Mouse (Mus musculus): ENCODE data around the gene Tpbg.
"Not testable (repeated sequence)": the region's sequence is repeated elsewhere in the genome, so short reads cannot be mapped to it uniquely, and the experiment has no call there.

Tpbg gene

DNA sequence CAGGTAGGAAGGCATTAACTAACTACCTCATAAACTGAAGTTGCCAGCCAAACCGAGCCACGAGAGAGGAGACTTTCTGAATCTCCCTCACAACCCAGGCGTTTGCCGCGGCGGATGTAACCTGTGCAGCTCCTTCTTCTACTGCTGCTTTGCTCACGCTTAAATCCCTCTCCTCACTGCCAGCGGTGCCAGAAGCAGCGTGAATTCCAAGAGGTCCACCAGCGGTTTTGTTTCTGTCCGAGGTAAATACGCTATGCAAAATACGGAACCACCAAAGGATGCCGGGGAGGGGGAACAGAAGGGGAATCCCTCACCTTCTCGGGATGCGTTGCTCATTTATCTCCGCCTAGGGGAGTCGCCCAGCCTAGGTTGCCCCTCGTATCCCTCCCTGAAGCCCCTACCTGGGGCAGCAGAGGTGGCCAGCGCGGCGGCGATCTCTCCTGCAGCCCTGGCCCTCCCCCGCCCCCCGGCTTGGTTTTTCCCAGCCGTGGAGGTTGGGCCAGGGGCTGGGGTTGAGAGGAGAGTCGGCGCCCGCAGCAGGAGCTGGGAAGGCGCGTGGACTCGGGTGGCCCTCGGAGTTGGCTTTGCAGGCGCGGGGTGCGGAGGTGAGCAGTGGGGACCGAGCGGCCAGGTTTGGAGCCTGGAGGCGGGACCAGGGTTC is at the start of gene Tpbg:
TSS of gene Tpbg (plus strand) at position 30 of the 661 bp plus-strand sequence.
- in situ Hi-C loops (cut with MboI; ENCODE audit: unreplicated experiment in 2 of 2) = no loop called here

DNA sequence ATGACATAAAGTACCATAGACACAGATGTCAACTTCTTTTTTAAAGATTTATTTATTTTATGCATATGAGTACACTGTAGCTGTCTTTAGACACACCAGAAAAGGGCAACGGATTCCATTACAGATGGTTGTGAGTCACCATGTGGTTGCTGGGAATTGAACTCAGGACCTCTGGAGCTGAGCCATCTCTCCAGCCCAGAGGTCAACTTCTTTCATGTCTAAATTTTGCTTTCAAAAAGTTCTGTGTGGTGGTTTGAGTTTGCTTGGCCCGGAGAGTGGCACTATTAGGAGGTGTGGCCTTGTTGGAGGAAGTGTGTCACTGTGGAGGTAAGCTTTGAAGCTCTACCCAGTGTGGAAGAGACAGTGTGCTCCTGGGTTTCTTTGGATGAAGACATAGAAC is 40.2 kb upstream of the Tpbg start:
- in situ Hi-C loops (cut with MboI; ENCODE audit: unreplicated experiment in 2 of 2) = not testable (repeated sequence)

DNA sequence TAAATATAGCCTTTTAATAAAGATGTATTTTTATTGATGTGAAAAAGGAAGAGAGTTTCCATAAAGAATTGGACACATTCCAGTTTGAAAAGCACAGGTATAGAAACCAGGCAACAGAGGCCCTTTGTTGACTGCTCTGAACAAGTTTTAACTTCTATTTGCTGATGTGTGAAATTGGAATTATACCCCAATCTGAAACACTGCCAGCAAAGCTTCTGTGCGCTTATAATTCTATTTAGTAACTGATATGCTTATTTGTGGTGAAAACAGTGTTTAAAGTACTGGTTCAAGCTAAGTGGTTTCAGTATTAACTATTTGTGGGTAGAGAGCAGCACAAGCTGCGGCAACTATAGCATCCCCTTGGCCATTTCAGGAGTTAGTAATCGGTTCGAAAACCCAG is 39.6 kb upstream of the Tpbg start:
- in situ Hi-C loops (cut with MboI; ENCODE audit: unreplicated experiment in 2 of 2) = no loop called here

DNA sequence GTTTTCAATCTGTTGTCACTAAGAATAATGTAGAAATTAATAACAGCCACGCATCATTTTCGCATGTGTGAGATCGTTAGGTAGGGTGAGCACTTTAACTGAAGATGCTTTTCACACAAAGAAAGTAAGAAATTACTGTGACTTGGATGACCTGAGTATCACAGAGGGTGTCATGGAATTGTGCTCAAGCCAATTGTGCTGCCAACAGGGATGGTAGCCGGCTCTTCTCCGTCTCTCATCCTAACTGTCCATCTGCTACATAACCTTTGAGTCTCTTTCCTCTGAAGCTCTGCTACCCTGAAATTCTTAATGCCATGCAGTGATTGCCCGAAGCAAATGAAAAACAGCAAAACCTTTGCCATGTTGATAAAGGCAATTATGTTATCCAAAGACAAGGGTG is 35.8 kb upstream of the Tpbg start:
- in situ Hi-C loops (cut with MboI; ENCODE audit: unreplicated experiment in 2 of 2) = no loop called here

DNA sequence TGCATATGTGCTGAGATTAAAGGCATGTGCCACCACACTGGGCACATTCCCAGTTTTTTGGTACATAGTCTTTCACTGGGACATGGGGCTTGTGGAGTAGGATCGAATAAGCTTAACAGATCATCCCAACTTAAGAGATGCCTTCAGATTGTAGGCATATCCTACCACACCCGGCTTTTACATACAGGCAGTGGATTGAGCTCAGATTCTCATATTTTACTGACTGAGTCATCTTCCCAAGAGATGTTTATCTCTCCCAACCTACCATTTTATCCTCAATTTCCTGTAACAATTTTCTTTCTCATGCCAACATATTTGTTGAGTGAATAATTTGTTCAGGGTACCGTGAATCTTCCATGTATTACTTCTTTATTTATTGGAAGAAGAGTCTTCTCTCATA is 32.9 kb upstream of the Tpbg start:
- in situ Hi-C loops (cut with MboI; ENCODE audit: unreplicated experiment in 2 of 2) = no loop called here

DNA sequence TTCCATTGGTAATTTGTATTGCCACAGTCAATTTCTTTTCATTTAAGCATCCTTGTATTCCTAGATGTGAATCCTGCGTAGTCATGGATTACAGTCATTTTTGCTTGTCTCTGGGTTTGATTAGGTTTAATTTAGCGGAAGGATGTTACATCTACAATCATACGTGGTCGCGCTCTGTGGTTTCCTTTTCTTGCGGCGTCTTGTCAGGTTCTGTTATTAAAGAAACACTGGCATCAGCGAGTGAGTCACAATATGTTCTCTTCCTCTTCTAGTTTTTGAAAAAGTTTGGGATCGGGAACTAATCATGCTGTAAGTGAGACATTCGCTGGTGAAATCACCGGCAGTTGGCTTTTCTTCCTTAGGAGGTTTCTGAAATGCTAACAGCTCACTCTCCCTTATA is 21.4 kb upstream of the Tpbg start:
- in situ Hi-C loops (cut with MboI; ENCODE audit: unreplicated experiment in 2 of 2) = no loop called here

DNA sequence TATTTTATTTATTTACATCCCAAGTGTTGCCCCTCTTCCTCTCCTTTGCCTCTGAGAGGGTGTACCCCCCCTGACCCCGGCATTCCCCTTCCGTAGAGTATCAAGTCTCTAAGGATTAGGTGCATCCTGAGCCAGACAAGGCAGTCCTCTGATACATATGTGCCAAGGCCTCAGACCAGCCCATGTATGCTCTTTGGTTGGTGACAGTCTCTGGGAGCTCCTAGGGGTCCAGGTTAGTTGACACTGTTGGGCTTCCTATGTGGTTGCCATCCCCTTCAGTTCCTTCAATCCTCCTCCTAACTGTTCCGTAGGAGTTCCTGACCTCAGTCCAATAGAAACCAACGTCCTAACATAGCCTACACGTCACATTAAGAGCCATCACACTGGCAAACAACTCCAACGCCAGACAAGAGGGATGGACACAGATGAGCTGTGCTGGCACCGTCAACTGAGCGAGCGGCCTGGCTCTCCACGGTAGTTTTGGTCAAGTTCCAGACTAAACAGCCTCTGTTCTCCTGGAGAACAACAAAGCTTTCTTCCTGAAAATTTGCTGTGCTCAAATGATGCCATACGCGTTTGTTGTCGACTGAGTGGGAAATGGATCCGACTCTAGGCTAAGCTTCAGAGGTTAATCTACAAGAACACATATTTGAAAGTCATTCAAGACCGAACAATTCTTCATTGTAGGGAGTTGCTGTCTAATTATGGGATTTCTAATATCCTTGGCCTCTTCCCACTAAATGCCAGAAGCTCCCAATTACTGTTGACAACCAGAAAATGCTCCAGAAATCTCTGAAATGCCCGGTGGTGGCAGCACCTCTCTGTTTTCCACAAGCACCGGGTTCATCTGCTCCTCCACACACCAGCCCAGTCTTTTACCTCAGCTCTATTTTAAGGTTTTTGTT is 6.4 kb upstream of the Tpbg start:
- in situ Hi-C loops (cut with MboI; ENCODE audit: unreplicated experiment in 2 of 2) = no loop called here

- in situ Hi-C loops (cut with MboI; ENCODE audit: unreplicated experiment in 2 of 2) = no loop called here
Observed at GRCm38 (mm10) chr9:85839626-85840025, 2.6 kb upstream of the Tpbg start.

- in situ Hi-C loops (cut with MboI; ENCODE audit: unreplicated experiment in 2 of 2) = no loop called here
Observed at GRCm38 (mm10) chr9:85841891-85842290, 289 bp upstream of the Tpbg start.

DNA sequence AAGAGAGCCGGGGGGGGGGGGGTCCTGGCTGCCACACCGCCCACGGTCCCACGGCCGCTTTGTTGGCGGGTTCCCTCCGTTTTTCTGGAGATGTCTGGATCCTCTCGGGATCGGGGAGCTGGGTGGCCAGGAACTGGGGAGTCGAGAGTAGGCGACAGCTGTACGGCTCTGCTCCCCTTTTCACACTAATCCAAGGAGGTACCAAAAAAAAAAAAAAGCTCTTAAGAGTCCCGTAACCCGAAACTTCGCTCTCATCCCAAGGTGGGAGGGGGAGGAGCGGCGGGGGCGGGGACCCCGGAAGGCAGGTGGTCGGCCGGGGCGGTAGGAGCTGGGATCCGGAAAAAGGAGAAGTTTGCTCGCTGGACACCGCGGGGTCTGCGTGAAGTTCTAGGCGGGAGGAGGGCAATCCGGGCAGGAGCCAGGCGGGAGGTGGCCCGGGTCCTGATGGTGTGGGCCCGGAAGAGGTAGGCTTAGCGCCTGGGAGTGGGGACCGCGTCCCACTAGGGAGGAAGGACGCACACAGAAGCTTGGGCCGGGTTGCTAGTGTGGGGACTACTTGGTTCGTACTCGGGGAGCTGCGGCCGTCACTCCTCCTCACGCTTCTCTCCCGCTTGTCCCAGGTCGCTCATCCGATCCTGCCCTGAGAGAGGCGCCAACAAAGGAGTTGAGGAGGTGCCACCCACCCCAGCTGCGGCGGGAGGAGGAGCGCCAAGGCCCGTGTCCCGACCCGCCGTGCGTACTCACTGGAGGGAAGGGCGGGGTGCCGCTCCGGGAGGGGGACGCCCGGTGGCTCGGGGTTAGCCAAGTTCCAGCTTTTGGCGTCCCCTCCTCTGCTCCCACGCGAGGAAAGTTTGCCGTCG is 1.1 kb downstream of the Tpbg start:
- in situ Hi-C loops (cut with MboI; ENCODE audit: unreplicated experiment in 2 of 2) = no loop called here

DNA sequence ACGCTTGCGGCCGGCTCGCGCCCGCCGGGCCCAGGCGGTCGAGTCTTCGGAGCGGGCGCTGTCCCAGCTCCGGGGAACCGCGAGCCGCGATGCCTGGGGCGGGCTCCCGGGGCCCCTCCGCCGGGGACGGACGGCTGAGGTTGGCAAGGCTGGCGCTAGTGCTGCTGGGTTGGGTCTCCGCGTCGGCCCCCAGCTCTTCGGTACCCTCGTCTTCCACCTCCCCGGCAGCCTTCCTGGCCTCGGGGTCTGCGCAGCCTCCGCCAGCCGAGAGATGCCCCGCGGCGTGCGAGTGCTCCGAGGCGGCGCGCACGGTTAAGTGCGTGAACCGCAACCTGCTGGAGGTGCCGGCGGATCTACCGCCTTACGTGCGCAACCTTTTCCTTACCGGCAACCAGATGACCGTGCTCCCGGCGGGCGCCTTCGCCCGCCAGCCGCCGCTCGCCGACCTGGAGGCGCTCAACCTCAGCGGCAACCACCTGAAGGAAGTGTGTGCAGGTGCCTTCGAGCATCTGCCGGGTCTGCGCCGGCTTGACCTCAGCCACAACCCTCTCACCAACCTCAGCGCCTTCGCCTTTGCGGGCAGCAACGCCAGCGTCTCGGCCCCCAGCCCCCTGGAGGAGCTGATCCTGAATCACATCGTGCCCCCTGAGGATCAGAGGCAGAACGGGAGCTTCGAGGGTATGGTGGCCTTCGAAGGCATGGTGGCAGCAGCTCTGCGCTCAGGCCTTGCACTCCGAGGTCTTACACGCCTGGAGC is 1.9 kb downstream of the Tpbg start:
- in situ Hi-C loops (cut with MboI; ENCODE audit: unreplicated experiment in 2 of 2) = no loop called here

GRCm38 (mm10) chr9:85844647-85844983 is 2.4 kb downstream of the Tpbg start:
- in situ Hi-C loops (cut with MboI; ENCODE audit: unreplicated experiment in 2 of 2) = no loop called here

DNA sequence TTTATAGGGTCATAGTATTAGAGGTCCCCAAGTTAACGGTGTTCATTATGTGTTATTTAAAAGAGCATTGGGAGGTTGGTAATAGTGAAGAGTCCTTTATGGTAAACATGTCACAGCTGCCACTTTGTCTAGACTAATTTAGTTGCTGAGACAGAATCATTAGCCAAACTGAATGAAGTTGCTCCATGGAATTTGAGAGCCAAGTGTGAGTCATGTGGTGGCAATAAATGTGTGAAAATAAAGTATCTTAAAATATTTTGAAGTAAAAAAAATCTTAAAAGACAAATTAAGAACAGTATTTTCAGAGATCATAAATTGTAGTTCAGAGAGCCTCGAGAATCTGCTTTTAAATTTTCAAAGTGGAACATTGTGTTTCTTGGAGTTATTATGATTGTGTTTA is 4.0 kb downstream of the Tpbg start:
- in situ Hi-C loops (cut with MboI; ENCODE audit: unreplicated experiment in 2 of 2) = no loop called here

GRCm38 (mm10) chr9:85854780-85855179 is 12.6 kb downstream of the Tpbg start:
- in situ Hi-C loops (cut with MboI; ENCODE audit: unreplicated experiment in 2 of 2) = no loop called here

DNA sequence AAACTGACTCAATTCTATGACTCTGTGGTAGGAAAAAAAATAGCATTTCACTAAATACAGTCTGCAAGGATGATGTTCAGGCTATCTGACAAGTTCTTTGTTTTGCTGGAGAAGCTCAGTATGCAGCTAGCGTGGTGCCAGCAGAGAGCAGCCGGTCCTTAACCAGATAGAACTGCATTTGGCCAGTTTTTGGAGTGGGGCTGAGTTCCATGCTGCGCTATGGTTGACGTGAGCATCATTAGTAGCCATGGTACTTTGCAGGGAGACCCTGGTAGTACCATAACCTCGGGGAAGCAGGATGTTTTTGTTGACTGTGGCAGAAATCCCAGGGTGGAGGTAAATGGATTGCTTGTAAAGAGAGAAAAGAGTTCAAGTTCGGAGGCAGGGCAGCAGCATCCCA is 14.3 kb downstream of the Tpbg start:
- in situ Hi-C loops (cut with MboI; ENCODE audit: unreplicated experiment in 2 of 2) = no loop called here

- in situ Hi-C loops (cut with MboI; ENCODE audit: unreplicated experiment in 2 of 2) = no loop called here
Observed at GRCm38 (mm10) chr9:85861065-85861464, 18.9 kb downstream of the Tpbg start.

- in situ Hi-C loops (cut with MboI; ENCODE audit: unreplicated experiment in 2 of 2) = no loop called here
Observed at GRCm38 (mm10) chr9:85862562-85862961, 20.4 kb downstream of the Tpbg start.

GRCm38 (mm10) chr9:85872908-85873307 is 30.7 kb downstream of the Tpbg start:
- in situ Hi-C loops (cut with MboI; ENCODE audit: unreplicated experiment in 2 of 2) = no loop called here

DNA sequence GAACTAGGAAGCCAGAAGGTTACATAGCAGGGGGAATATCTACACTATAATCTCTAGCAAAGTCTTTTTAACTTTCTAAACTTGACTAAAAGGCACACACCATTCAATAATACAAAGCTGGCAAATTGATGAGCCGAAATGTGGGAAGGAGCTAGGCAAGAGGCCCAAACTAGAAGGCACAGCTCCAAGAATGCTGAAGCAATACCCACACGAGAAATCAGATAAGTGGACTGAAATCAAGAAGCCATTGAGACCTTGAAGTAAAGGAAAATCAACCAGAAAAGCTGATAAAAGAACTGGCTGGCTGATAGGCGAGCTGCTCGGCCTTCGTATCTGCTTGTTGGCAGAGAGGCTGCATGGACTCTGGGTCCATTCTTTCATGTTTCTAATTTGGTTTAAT is 51.5 kb downstream of the Tpbg start:
- in situ Hi-C loops (cut with MboI; ENCODE audit: unreplicated experiment in 2 of 2) = no loop called here
